Mouse (Mus musculus) liver, adult 2 months (tissue): ENCODE measurements around the gene Mfsd8.

Source experiments
- CTCF ChIP-seq: fragments of 200-500 bp; IDR thresholded peaks from 2 replicates; pipeline ENCODE4 v1.5.1; 2011; ENCODE audit warnings: low read depth, low read length, control low read depth
- POLR2A ChIP-seq: fragments of 200-500 bp; IDR thresholded peaks from 2 replicates; pipeline ENCODE4 v1.6.1; 2011; ENCODE audit warnings: low read length, control low read depth; ENCODE audit not compliant: insufficient read depth; ENCODE audit errors: extremely low read depth

DNA sequence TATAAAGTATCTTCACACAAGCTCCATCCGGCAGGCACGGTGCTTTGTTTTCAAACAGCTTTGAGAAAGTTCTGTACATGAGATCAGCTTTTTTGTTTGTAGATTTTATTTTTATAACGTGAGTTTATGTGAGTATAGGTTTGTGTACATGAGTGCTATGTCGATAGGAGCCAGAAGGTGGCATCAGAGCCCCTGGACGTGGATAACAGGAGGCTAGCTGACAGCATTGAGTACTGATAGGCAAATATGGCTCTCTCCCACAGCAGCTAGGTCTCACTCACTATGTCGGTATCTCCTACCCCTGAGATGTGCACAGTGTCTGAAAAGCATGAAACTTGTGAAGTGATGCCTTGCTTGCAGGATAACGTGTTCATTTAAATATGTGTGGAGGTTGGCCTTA is 48.2 kb downstream of the Mfsd8 start:
- TF ChIP-seq POLR2A (no peak), CTCF (peak; percentile 66)
